Comparison of ENCODE assay signal across 8 mouse cellular contexts in genomic region chr8:95332437-95333199, GRCm38 (mm10). TPM values are rescaled to one million over a fixed set of nuclear protein-coding genes. Genes with fewer than 3 reads are reported as not detected.
DNase-seq lines count a peak whose midpoint lies in the region; ATAC-seq and TF ChIP-seq lines count a peak whose summit lies in the region.

No protein-coding gene starts in this region.

- intact Hi-C loops in left cerebral cortex, postnatal 36 days (cut with DNase I) = no loop called here

- peaks cover 35% of the 10 kb centered on the region for H3K36me3 ChIP-seq in kidney, embryonic 16.5 days (ENCODE audit: insufficient read depth, low read length)
- H3K36me3 ChIP-seq in hindbrain, embryonic 15.5 days = peaks cover 30% of the 10 kb centered on the region
- peaks cover 26% of the 10 kb centered on the region for H3K36me3 ChIP-seq in midbrain, postnatal 0 days (ENCODE audit: insufficient read depth, low read length)

- peak overlapping the region; percentile 78 for H3K9ac ChIP-seq in kidney, embryonic 16.5 days (replicated peaks; ENCODE audit: low read length)
- peak overlapping the region; percentile 92 for H3K9ac ChIP-seq in hindbrain, embryonic 15.5 days
- peak overlapping the region; percentile 96 for H3K9ac ChIP-seq in midbrain, postnatal 0 days (replicated peaks; ENCODE audit: low read length, poor library complexity, severe bottlenecking)

- no peaks in the 10 kb centered on the region for H3K27me3 ChIP-seq in kidney, embryonic 16.5 days (ENCODE audit: insufficient read depth, low read length)
- no peaks in the 10 kb centered on the region for H3K27me3 ChIP-seq in hindbrain, embryonic 15.5 days
- H3K27me3 ChIP-seq in midbrain, postnatal 0 days (ENCODE audit: insufficient read depth, low read length) = no peaks in the 10 kb centered on the region

- peaks cover 21% of the 10 kb centered on the region for H3K4me1 ChIP-seq in kidney, embryonic 16.5 days (ENCODE audit: insufficient read depth, low read length)
- peaks cover 21% of the 10 kb centered on the region for H3K4me1 ChIP-seq in bone marrow macrophage, adult 2 months (ENCODE audit: control insufficient read depth, insufficient read depth, low read length)
- H3K4me1 ChIP-seq in hindbrain, embryonic 15.5 days (replicated peaks) = peaks cover 29% of the 10 kb centered on the region
- H3K4me1 ChIP-seq in midbrain, postnatal 0 days (ENCODE audit: insufficient read depth, low read length) = peaks cover 11% of the 10 kb centered on the region; the same call in 1 of the 2 replicates

- DNase-seq in kidney, postnatal 25 days = no peak
- no peak for DNase-seq in midbrain, postnatal 0 days (ENCODE audit: low spot score)
- no peak for DNase-seq in ovary, postnatal 10 days (ENCODE audit: low spot score)
- no peak for DNase-seq in left cerebral cortex, postnatal 36 days (ENCODE audit: low spot score in 2 of 2)

- WGBS in kidney, embryonic 16.5 days = 12% methylated on average over 21 of the region's 21 CpGs
- WGBS in hindbrain, embryonic 15.5 days = 20% methylated on average over 21 of the region's 21 CpGs
- 23% methylated on average over 21 of the region's 21 CpGs for WGBS in midbrain, postnatal 0 days

- H3K4me2 ChIP-seq in kidney, embryonic 16.5 days (replicated peaks; ENCODE audit: low read depth, low read length) = peak overlapping the region; percentile 74
- peak overlapping the region; percentile 88 for H3K4me2 ChIP-seq in hindbrain, embryonic 15.5 days
- peak overlapping the region; percentile 81 for H3K4me2 ChIP-seq in midbrain, postnatal 0 days (ENCODE audit: low read depth, low read length, poor library complexity, severe bottlenecking)

- no peak for TF ChIP-seq CTCF in bone marrow macrophage, adult 2 months (IDR thresholded peaks at IDR 0.05; ENCODE audit: low read depth, low read length)
- no peak for TF ChIP-seq CTCF in midbrain, postnatal 0 days (IDR thresholded peaks at IDR 0.05)

- H3K4me3 ChIP-seq in kidney, embryonic 16.5 days (ENCODE audit: low read length) = peak overlapping the region; percentile 69
- peak overlapping the region; percentile 100 for H3K4me3 ChIP-seq in bone marrow macrophage, adult 2 months (ENCODE audit: insufficient read depth, low read length)
- peak overlapping the region; percentile 99 for H3K4me3 ChIP-seq in hindbrain, embryonic 15.5 days
- H3K4me3 ChIP-seq in midbrain, postnatal 0 days (ENCODE audit: low read depth, low read length) = peak overlapping the region; percentile 92

- no peak for TF ChIP-seq POLR2A in bone marrow macrophage, adult 2 months (IDR thresholded peaks at IDR 0.05; ENCODE audit: borderline replicate concordance, low read depth, low read length)

- H3K9me3 ChIP-seq in kidney, embryonic 16.5 days (ENCODE audit: low read length) = no peaks in the 10 kb centered on the region
- no peaks in the 10 kb centered on the region for H3K9me3 ChIP-seq in hindbrain, embryonic 15.5 days
- H3K9me3 ChIP-seq in midbrain, postnatal 0 days (ENCODE audit: low read length) = no peaks in the 10 kb centered on the region

- peak overlapping the region; percentile 99 for H3K27ac ChIP-seq in kidney, embryonic 16.5 days (ENCODE audit: low read length)
- peak overlapping the region; percentile 98 for H3K27ac ChIP-seq in bone marrow macrophage, adult 2 months (ENCODE audit: insufficient read depth, low read depth, low read length)
- H3K27ac ChIP-seq in hindbrain, embryonic 15.5 days (replicated peaks) = peak overlapping the region; percentile 90
- peak overlapping the region; percentile 95 for H3K27ac ChIP-seq in midbrain, postnatal 0 days (ENCODE audit: low read depth, low read length)

- peak; percentile 33 for ATAC-seq in kidney, embryonic 16.5 days (ENCODE audit: low FRiP score, low TSS enrichment)
- ATAC-seq in hindbrain, embryonic 15.5 days (ENCODE audit: low FRiP score, low read depth) = peak; percentile 27; the same call in 1 of the 2 replicates
- ATAC-seq in midbrain, postnatal 0 days (ENCODE audit: low FRiP score) = peak; percentile 12; the same call in 1 of the 2 replicates
- ATAC-seq in granulocyte monocyte progenitor cell, adult 5-6 weeks (replicated peaks; ENCODE audit: poor library complexity, severe bottlenecking) = no peak

RNA-seq across cellular contexts. Expression of gene Usb1, which starts 0.5 kb away (rescaled TPM):
- polyA plus RNA-seq in kidney, embryonic 16.5 days (2015; fragmentation: Nextera tagmentation; extraction: Ambion mirVana) = 59.0 and 61.7 TPM in 2 replicates
- polyA plus RNA-seq in bone marrow macrophage, adult 2 months (2012; ENCODE audit: insufficient read depth, insufficient read length, missing spikeins) = 35.0 and 35.2 TPM in 2 replicates
- polyA plus RNA-seq in hindbrain, embryonic 15.5 days (2015; fragmentation: Nextera tagmentation; extraction: Ambion mirVana) = 34.8 and 35.8 TPM in 2 replicates
- total RNA-seq in midbrain, postnatal 0 days (2014; rRNA removed) = 65.8 and 87.0 TPM in 2 replicates
- 28.9 and 30.1 TPM in 2 replicates for polyA plus RNA-seq in midbrain, postnatal 0 days (2015; fragmentation: Nextera tagmentation; extraction: Ambion mirVana)
- 41.5 and 44.1 TPM in 2 replicates for total RNA-seq in granulocyte monocyte progenitor cell, adult 5-6 weeks (2014; fragmentation: Nextera tagmentation)
- total RNA-seq in granulocyte monocyte progenitor cell, adult 5-6 weeks (2017) = 31.4 and 36.8 TPM in 2 replicates
- 10 to 100 TPM; 12.0 to 13.6 TPM for total RNA-seq in left cerebral cortex, postnatal 36 days (2021)

RNA-seq across cellular contexts. Expression of gene Zfp319, which starts 0.9 kb away (rescaled TPM):
- 9.5 and 10.3 TPM in 2 replicates for polyA plus RNA-seq in kidney, embryonic 16.5 days (2015; fragmentation: Nextera tagmentation; extraction: Ambion mirVana)
- 6.9 and 7.5 TPM in 2 replicates for polyA plus RNA-seq in bone marrow macrophage, adult 2 months (2012; ENCODE audit: insufficient read depth, insufficient read length, missing spikeins)
- 15.2 and 16.5 TPM in 2 replicates for polyA plus RNA-seq in hindbrain, embryonic 15.5 days (2015; fragmentation: Nextera tagmentation; extraction: Ambion mirVana)
- total RNA-seq in midbrain, postnatal 0 days (2014; rRNA removed) = 20.1 and 21.4 TPM in 2 replicates
- polyA plus RNA-seq in midbrain, postnatal 0 days (2015; fragmentation: Nextera tagmentation; extraction: Ambion mirVana) = 11.2 and 11.7 TPM in 2 replicates
- 5.4 and 6.9 TPM in 2 replicates for total RNA-seq in granulocyte monocyte progenitor cell, adult 5-6 weeks (2014; fragmentation: Nextera tagmentation)
- 1.6 and 2.2 TPM in 2 replicates for total RNA-seq in granulocyte monocyte progenitor cell, adult 5-6 weeks (2017)
- total RNA-seq in left cerebral cortex, postnatal 36 days (2021) = 10 to 100 TPM; 15.6 to 16.3 TPM

RNA-seq across cellular contexts. Expression of gene Mmp15, which starts 19.4 kb away (rescaled TPM):
- polyA plus RNA-seq in kidney, embryonic 16.5 days (2015; fragmentation: Nextera tagmentation; extraction: Ambion mirVana) = 8.9 and 9.4 TPM in 2 replicates
- not detected in 2 replicates for polyA plus RNA-seq in bone marrow macrophage, adult 2 months (2012; ENCODE audit: insufficient read depth, insufficient read length, missing spikeins)
- 20.0 and 22.1 TPM in 2 replicates for polyA plus RNA-seq in hindbrain, embryonic 15.5 days (2015; fragmentation: Nextera tagmentation; extraction: Ambion mirVana)
- 52.9 and 59.1 TPM in 2 replicates for total RNA-seq in midbrain, postnatal 0 days (2014; rRNA removed)
- polyA plus RNA-seq in midbrain, postnatal 0 days (2015; fragmentation: Nextera tagmentation; extraction: Ambion mirVana) = 12.9 and 13.7 TPM in 2 replicates
- not detected in 2 replicates for total RNA-seq in granulocyte monocyte progenitor cell, adult 5-6 weeks (2014; fragmentation: Nextera tagmentation)
- total RNA-seq in granulocyte monocyte progenitor cell, adult 5-6 weeks (2017) = 0.13 and 0.21 TPM in 2 replicates
- 10 to 100 TPM; 18.9 to 19.6 TPM for total RNA-seq in left cerebral cortex, postnatal 36 days (2021)

RNA-seq across cellular contexts. Expression of gene Tepp, which starts 22.3 kb away (rescaled TPM):
- 0.70 TPM in 1 of 2 replicates, not detected in the other for polyA plus RNA-seq in kidney, embryonic 16.5 days (2015; fragmentation: Nextera tagmentation; extraction: Ambion mirVana)
- not detected in 2 replicates for polyA plus RNA-seq in bone marrow macrophage, adult 2 months (2012; ENCODE audit: insufficient read depth, insufficient read length, missing spikeins)
- 2.3 and 3.6 TPM in 2 replicates for polyA plus RNA-seq in hindbrain, embryonic 15.5 days (2015; fragmentation: Nextera tagmentation; extraction: Ambion mirVana)
- 0.77 and 1.1 TPM in 2 replicates for total RNA-seq in midbrain, postnatal 0 days (2014; rRNA removed)
- 2.5 and 3.7 TPM in 2 replicates for polyA plus RNA-seq in midbrain, postnatal 0 days (2015; fragmentation: Nextera tagmentation; extraction: Ambion mirVana)
- not detected in 2 replicates for total RNA-seq in granulocyte monocyte progenitor cell, adult 5-6 weeks (2014; fragmentation: Nextera tagmentation)
- total RNA-seq in granulocyte monocyte progenitor cell, adult 5-6 weeks (2017) = not detected in 2 replicates
- not detected for total RNA-seq in left cerebral cortex, postnatal 36 days (2021)

RNA-seq across cellular contexts. Expression of gene Cngb1, which starts 26.2 kb away (rescaled TPM):
- 0.64 and 0.85 TPM in 2 replicates for polyA plus RNA-seq in kidney, embryonic 16.5 days (2015; fragmentation: Nextera tagmentation; extraction: Ambion mirVana)
- 0.59 and 2.7 TPM in 2 replicates for polyA plus RNA-seq in bone marrow macrophage, adult 2 months (2012; ENCODE audit: insufficient read depth, insufficient read length, missing spikeins)
- 0.43 TPM in 2 replicates for polyA plus RNA-seq in hindbrain, embryonic 15.5 days (2015; fragmentation: Nextera tagmentation; extraction: Ambion mirVana)
- 0.38 and 0.76 TPM in 2 replicates for total RNA-seq in midbrain, postnatal 0 days (2014; rRNA removed)
- polyA plus RNA-seq in midbrain, postnatal 0 days (2015; fragmentation: Nextera tagmentation; extraction: Ambion mirVana) = 0.54 and 0.79 TPM in 2 replicates
- total RNA-seq in granulocyte monocyte progenitor cell, adult 5-6 weeks (2014; fragmentation: Nextera tagmentation) = 8.2 and 8.5 TPM in 2 replicates
- total RNA-seq in granulocyte monocyte progenitor cell, adult 5-6 weeks (2017) = 8.6 and 10.0 TPM in 2 replicates
- under 1 TPM; 0.23 to 0.30 TPM for total RNA-seq in left cerebral cortex, postnatal 36 days (2021)
